Mouse (Mus musculus) monocyte, adult 5-6 weeks (primary cell): Measurements from ENCODE around the gene Efna4. TPM values are rescaled to one million over a fixed set of nuclear protein-coding genes. Genes with fewer than 3 reads are reported as not detected.

Experiments
- ATAC-seq: fragments of 153-309, 156-312 bp; replicated peaks from 2 replicates; pipeline ENCODE4 v1.8.0; 2017; ENCODE audit warnings: mild to moderate bottlenecking; ENCODE audit not compliant: low TSS enrichment, insufficient number of reproducible peaks, severe bottlenecking, poor library complexity, low FRiP score
- total RNA-seq: library from RNA; stranded (forward); fragments of 200-1000, 200-491, 200-594 nt; gene quantifications from 3 replicates; pipeline ENCODE4 v1.2.3, GENCODE M21; 2017

The Efna4 gene
- total RNA-seq, 1 experiment from 2014 or later = not detected

- ATAC-seq = no peak
Measured at GRCm38 (mm10) chr3:89337062-89337720, 637 bp downstream of the Efna4 start.

GRCm38 (mm10) chr3:89336529-89336928 is 1.3 kb downstream of the Efna4 start:
- ATAC-seq = no peak

- ATAC-seq = no peak
Measured at GRCm38 (mm10) chr3:89333053-89333452, 4.8 kb downstream of the Efna4 start.

- ATAC-seq = no peak
Measured at GRCm38 (mm10) chr3:89332476-89332875, 5.4 kb downstream of the Efna4 start.

GRCm38 (mm10) chr3:89332013-89332412 is 5.8 kb downstream of the Efna4 start:
- no peak for ATAC-seq

GRCm38 (mm10) chr3:89331561-89331960 is 6.3 kb downstream of the Efna4 start:
- ATAC-seq = no peak

- peak; percentile 45; the same call in 1 of the 2 replicates for ATAC-seq
Measured at GRCm38 (mm10) chr3:89330948-89331347, 6.9 kb downstream of the Efna4 start.

- ATAC-seq = no peak
Measured at GRCm38 (mm10) chr3:89330346-89330745, 7.5 kb downstream of the Efna4 start.

- ATAC-seq = no peak
Measured at GRCm38 (mm10) chr3:89328623-89329022, 9.2 kb downstream of the Efna4 start.

GRCm38 (mm10) chr3:89327371-89327870 is 10.4 kb downstream of the Efna4 start:
- ATAC-seq = no peak

GRCm38 (mm10) chr3:89325882-89326281 is 11.9 kb downstream of the Efna4 start:
- ATAC-seq = no peak

GRCm38 (mm10) chr3:89322514-89323165 is 15.2 kb downstream of the Efna4 start, which contains the start of gene Efna3:
TSS of gene Efna3 (minus strand) at chr3:89322965.
- no peak for ATAC-seq

GRCm38 (mm10) chr3:89322131-89322500 is 15.7 kb downstream of the Efna4 start:
- ATAC-seq = no peak

- no peak for ATAC-seq
Measured at GRCm38 (mm10) chr3:89321183-89322130, 16.4 kb downstream of the Efna4 start.

GRCm38 (mm10) chr3:89320581-89321182 is 17.1 kb downstream of the Efna4 start:
- ATAC-seq = no peak

- ATAC-seq = no peak
Measured at GRCm38 (mm10) chr3:89319591-89320350, 18.1 kb downstream of the Efna4 start.

- no peak for ATAC-seq
Measured at GRCm38 (mm10) chr3:89318971-89319590, 18.7 kb downstream of the Efna4 start.

- ATAC-seq = no peak
Measured at GRCm38 (mm10) chr3:89318316-89318715, 19.5 kb downstream of the Efna4 start.
